Mouse (Mus musculus): ENCODE measurements around the gene Gramd4.

Gene Gramd4

DNA sequence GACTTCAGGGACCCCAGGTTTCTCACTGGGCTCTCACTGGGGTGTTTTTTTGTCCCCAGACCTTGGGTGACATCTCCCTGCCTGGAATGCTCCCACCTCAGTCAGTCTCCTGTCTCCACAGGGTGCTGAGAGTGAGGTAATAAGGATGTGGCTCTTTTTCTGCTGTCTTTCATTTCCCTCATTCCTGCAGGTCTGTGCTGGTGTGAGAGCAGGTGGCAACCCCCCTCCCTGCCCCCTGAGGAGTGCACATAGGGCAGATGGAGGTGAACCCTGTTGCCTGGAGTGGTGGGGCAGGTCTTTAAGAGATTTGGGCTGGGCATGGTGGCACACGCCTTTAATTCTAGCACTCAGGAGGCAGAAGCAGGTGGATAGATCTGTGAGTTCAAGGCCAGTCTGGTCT is 13.7 kb downstream of the Gramd4 start:
- peak; percentile 29 to 45 for DNase-seq

DNA sequence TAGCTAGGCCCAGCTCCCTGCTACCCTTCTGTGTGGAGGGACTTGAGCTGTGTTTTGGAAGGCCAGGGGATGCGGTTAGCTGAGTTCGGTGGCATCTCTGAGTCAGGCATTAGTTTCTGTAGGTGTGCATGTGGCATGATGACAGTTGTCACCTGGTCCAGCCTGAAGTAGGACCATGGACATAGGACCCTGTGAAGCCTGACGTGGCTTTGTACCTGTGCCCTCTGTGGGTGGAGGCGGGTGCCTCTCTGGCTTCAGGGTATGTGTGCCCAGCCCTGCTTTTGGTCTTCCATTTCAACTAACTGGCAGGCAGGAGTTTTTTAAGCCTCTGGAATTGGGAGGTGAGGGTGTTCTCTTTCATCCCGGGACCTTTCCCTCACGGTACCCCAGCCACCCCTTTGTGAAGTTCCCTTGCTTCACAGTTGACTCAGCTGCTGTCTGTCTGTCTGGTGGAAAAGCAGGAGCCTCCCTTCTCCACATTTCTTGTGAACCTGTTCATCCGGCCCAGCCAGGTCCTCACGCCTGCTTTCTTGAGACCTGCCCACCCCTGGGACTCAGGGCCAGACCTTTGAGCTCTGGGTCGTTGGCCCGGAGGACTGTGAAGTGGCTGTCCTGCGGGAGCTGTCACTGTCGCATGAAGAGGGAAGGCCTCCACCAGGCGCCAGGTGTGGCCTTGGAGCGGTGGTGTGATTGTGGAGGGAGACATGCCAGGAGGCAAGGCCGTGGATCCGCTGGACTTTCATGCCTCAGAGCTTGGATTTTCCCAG is 16.9 kb downstream of the Gramd4 start:
- no peak for DNase-seq

DNA sequence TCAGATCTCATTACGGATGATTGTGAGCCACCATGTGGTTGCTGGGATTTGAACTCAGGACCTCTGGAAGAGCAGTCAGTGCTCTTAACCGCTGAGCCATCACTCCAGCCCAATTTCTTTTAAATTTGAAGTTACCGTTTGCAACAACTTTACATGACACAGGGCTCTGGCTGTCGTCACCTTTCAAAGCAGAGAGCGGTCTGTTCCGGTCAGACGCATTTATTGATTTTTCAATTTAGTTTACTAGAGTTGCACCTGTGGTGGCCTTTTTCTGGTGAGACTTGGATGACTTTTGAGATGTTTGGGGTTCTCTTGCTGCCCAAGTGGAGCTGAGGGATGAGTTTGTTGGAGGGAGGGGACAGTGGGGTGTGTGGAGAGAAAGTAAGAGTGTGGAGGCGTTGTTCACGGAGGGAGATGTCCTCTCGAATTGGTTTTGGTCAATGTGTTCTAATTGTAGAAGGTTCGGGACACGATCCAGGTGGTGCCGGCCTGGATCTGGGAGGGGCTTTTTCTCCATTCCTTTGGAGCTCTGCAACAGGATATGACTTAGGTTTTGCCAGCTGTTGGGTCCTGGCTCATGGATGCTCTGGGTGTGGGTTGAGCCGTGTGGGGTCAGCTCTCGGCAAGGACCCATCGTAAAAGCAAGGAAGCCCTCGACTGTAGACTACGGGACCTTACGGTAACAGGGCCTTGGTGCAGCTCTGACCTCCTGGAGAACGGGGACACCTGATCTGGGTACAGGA is 18.0 kb downstream of the Gramd4 start:
- no peak for DNase-seq

DNA sequence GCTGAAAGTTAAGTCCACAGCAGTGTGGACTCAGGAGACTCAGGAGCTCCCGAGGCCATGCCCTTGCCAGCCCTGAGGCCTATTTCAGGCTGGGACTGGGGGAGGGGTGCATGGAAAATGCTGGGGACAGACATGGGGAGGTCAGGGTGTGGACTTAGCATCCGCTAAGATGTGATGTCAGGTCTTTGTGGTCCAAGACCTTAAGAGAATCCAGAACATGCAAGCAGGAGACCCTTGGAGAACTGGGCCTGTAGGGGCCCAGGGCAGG is 18.5 kb downstream of the Gramd4 start:
- no peak for DNase-seq

DNA sequence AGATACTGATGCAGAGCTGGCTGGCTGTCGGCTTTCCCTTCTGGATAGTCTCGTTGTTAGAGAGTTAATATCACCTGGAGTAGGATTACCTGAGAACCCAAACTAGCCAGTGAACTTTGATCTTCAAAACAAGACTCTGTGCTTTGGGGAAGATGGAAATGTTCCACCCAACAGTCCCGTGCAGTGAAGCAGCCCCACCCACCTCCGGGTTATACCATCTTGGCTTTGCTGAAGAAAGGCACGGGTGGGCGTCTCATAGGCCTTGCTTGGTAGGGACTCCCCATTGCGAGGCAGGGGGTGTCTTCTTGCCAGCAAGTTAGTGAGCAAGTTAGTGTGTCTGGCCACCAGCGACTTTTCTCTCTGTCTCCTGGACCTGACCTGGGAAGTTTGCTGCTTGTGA is 18.9 kb downstream of the Gramd4 start:
- DNase-seq = no peak

DNA sequence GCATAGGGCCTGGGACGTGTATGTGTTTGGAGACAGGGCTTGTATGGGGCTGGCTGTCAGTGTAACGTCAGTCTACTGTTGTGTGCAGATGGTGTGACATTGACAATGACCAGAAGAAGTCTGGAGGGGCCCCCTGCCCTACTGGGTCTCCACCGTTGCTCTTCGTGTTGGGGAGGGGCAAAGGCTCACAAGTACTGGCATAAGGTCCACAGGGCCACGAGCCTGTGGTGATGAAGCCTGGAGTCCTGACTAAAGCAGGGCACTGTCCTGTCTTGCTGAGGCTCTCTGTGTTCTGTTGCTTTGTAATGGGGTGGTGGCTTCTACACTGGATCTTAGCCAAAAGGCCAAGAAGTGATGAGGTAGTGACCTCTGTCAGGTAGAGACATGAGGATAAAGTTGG is 20.4 kb downstream of the Gramd4 start:
- DNase-seq = no peak

DNA sequence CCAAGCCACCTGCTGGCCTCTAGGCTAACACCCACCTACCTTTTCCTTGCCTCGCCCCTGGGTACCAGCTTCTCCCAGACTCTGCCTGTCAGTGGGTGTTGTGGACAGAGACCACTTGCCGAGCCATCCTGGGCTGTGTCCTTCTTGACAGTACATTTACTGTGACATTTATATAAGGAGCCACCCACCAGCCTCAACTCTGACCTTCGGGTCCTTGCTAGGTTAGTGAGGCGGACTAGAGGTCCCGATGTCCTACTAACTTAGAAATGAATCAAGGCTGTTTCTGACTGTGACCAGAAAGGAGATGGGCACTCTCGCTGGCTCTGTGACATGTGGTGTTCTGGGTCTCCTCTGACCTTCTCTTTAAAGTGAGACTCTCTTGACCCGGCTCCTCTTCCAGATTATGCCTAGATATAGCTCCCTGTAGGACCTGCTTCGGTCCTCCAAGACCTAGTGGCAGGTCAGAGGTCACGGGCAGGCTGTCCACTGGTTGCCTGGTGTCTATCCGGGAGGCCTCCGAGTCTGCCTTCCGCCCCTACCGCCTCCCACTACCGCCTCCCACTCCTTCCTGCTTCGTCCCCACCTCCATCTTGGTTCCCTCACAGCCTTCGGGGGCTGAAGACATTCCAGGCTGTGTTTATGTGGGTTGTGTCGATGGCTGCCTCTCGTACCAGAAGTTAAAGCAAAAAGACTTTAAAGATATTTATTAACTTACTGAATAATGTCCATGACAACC is 21.2 kb downstream of the Gramd4 start:
- no peak for DNase-seq

DNA sequence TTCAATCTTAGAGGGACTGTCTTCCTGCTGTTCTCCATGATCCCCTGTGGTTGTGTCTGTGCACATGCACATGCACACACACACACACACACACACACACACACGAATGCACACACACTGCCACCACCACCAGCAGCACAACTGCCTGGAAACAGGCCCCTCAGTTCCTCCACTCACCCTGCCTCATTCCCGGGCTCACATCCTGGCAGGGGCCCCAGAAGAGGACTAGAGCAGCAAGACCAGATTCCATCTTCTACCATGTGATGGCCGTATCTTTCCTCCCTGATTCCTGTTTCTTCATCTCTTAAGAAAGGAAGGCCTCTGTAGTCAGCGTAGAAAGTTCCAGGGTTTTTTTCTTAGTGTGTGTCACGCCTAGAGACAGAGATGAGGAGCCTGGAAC is 22.0 kb downstream of the Gramd4 start:
- no peak for DNase-seq

DNA sequence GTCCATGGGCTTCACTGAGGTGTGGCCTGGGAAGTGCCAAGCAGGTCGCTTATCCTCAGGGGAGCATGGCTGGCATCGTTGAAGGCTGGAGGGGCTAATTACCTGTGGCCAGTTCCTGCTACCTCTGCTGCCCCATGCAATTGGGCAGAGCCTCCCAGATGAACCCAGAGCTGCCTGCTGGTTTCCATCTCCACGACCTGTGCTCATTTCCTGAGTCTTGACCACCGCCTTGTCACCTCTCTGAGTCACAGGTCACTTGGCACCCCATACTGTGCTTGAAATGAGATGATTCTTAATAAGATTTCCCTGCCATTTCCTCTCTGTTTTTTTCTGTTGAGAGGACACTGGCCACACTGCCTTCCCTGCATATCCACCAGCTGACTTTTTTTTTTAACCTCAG is 22.4 kb downstream of the Gramd4 start:
- DNase-seq = no peak

DNA sequence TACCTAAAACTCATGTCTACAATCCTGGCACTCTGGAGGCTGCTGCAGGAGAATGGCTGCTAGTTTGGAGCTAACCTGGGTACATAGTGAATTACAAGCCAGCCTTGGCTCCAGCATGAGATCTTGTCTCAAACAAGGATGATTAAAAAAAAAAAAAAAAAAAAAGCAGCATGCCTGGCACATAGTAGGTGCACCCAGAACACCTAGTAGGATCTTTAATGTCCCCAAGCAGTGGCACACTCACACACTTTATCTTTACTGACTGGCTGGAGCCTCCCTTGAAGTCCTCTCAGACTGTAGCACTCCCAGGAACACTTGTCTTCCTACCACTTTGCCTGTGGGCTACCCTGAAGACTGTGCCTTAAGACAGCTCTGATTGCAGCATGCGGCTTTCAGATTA is 22.9 kb downstream of the Gramd4 start:
- no peak for DNase-seq

DNA sequence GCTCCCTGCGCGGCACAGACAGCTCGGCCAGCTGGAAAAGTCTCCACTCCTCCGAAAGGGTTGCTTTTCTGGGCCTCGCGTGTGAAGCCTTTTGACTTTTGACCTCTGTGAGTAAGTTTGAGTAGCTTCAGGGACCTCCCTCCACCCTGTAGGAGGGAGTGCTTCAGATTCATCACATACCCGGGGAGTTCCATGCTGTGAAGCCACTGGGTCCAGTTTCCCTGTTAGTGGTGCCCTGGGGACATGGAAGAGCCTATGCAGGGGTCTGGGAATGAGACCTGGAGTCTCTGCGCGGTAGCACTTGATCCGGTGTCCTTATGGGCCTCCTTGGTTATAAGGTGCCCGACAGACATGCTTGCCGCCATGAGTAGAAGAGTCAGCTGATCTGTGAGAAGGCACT is 24.2 kb downstream of the Gramd4 start:
- no peak for DNase-seq

DNA sequence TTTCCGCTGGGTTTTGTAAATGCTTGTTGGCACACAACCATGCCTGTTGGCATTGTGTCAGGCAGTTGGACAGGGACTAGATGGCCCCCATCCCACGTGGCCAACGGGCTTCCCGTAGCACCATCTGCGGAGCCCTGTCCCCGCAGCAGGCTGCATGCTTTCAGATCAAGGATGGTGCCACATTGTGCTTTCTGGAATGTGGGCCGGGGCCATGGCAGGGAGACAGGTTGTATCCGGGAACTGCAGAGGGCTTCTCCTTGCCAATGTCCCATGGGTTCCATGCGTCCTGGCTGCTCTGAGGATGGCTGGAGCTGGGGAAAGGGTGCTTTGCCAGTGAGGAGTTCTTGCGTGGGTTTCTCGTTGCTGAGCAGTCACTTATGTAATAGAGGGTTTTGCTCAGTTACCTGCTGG is 25.1 kb downstream of the Gramd4 start:
- no peak for DNase-seq

DNA sequence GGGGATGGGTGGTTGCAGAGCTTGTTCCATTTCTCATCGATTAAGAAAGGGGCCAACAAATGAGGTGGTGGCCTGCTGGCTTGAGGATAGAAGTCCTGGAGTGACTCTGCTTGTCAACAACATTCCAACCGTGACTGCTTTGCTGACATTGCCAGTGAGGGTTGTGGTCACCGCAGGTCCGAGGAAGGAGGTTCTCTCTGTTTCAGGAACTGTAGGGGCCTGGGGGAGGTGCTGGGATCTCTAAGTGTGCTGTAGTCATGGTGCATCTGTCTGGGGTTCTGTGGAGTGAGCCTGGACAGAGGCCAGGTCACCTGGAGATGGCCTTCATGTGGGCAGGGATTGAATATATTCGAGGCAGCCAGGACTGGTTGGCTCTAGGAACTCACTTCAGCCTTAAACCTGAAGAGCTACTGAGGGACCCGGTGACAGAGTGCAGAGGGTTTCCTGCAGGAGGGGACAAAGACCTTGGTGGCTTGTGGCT is 25.8 kb downstream of the Gramd4 start:
- no peak for DNase-seq

DNA sequence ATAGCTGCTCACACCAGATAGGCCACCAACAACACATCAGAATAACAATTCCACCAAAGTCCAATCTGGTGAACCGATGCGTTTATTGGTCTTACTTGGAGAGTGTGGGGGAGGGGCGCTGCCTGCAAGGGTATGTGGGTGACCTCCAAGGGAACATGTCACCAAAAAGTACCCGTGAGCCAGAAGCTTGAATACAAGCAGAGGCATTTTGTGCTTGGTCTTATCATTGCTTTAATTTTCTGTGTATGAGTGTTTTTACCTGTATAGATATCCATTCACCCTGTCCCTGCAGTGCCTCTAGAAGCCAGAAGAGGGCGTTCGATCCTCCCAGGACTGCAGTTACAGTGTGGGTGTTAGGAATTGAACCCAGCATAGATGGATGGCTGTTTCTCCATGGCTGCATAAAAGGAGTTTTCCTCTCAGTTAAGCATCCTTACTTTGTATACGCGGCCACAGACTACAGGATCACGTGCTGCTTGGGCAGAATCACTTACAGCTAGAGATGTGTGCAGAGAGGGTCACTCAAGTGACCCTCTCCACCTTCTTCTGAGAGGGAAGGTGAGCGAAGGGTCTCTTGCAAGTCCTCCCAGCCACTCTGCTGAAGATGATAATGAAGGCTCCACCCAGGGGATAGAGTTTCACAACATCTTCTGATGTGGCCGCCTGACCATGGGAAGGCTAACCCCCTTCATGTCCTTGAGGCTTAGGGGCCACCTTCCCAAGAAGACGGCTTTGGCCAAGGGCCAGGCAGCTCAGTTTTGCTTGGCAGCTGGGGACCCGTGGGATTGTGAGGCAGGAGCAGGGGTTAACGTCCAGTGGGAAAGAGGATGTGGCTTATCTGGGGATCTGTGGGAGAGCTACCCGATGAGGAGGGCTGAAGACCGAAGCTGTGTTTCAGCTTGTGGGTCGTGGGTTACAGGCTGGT is 28.1 kb downstream of the Gramd4 start:
- peak; percentile 37 to 45 for DNase-seq

DNA sequence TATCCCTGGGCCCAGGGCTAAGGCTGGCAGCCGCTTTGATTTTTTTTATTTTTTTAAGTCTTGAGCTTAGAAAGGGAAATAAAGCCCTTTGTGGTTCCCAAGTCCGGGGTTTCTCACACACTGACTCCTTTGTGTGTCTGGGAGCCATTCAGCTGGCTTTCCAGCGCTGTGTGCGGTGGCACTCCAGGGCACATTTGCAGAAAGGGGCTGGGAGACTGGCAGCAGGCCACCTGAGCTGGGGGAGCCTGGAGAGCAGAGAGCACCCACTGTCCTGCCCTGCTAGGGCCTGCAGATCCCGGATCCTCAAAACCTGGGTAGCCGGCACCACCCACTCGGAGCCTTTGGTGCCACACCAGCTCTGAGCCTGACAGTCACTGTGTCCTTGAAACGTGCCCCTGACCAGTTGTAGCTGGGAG is 28.8 kb downstream of the Gramd4 start:
- no peak for DNase-seq

DNA sequence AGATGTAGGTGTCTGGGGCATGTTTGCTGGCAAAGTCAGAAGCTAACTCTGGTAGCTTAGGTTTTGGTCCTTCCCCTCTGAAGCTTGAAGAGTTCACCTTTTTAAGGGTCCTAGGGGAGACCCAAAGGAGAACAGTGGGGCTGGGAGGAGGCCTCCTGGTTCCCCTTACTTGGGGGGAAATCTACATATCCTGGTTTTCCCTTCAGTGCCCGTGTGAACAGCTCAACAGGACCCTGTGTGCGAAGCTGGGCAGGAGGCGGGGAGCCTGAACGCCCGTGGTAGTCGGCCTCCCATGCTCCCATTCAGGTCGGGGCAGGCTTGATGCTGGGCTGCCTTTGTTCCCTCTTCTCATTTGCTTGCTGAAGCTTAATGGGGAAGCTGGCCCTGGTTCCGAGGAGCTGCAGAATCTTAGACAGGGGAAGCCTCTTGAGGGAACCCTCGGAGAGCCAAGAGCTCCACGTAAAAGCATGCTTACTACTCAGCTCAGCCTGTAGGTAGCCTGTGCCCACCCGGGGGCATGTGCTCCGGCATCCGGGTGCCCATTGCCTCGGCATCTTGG is 30.2 kb downstream of the Gramd4 start:
- DNase-seq = no peak

DNA sequence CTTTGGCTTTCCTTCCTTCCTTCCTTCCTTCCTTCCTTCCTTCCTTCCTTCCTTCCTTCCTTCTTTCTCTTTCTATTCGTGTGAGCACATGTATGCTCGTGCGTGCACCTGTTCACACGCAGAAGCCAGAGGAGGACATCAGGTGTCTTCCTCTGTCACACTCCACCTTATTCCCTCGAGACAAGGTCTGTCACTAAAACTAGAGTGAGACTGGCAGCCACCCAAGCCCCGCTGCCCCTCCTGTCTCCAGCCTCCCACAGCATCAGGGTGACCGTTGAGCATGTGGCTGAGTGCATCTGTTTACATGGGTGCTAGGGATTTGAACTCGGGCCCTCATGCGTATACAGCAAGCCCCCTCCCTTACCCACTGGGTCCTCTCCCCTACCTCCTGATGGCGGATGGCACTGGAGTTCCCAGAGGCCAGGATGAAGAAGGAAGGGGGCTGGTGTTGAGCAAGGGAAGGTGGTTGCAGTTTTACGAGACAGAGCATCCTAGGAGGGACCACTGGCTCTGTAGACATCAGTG is 30.8 kb downstream of the Gramd4 start:
- no peak for DNase-seq

DNA sequence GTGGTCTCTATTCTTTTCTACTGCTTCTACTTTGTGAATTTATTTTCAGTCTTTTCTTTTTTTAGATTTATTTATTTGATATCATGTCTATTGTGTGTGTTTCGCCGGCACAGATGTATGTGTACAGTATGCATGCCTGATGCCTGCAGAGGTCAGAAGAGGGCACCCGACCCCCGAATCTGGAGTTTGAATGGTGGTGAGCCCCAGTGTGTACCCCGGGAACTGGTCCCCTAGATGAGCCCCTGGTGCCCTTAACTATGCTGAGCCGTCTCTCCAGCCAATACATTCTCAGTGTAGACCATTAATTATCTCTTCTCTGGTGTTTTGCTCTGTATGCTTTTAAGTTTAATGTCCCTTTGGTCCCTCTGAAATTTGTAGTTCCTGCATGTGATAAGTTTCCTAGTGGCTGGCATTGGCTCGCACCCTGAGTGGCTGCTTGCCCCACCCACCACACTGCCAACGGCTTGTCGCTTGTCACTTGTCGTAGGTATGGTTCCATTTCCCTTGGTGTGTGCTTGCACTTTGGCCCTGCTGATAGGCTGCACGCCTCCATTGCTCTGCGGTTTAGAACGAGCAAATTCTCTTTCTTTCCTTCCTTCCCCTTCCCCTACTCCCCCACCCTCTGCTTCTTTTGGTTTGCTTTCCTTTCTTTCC is 31.7 kb downstream of the Gramd4 start:
- no peak for DNase-seq

DNA sequence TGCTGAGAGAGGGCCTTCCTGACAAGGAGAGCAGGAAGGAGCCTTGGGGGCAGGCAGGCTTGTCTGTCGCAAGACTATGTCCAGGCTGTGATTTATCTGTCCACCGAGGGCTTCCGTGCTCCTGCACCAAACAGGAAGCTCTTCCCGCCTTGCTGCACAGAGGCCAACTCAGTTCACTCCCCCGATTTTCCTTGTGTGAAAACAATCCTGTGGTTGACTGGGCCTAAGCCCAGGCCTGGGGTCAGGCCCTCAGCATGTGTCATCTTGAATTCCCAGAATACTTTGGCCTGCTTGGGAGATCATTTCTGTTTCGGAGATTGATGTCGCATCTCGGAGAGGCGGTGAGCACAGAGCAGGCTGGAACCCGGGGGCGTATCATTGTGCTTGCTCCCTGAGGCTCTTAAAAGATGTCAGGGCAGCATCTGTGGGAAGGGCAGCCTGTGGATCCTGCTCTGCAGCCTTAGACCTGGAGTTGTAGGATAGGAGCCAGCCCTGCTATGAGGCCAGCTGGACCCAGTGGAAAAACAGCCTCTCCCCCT is 32.6 kb downstream of the Gramd4 start:
- no peak for DNase-seq

DNA sequence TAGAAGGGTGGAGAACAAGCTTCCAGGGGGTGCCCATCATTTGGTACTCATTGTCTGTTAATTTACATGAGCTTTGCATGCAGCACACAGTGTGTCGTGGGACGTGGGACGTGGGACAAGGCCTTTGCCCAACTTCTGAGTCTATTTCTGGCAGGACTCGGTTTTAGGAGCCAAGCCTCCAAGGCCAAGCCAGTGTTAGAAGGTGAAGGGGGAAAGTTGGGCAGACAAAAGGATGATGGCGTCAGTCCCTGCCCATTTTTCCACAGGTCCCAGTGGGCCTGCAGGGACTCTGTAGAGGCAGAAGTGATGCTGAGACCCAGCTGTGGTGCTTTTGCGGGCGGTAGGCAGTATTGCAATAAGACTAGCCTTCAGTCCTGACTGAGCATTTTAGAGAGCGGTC is 33.1 kb downstream of the Gramd4 start:
- DNase-seq = no peak
